Mouse (Mus musculus) embryonic facial prominence, embryonic 12.5 days (tissue): Measurements from ENCODE around the gene Ddr1. TPM values are rescaled to one million over a fixed set of nuclear protein-coding genes. Genes with fewer than 3 reads are reported as not detected.
A peak's percentile ranks its signal among the peaks of the same experiment; 100 is the strongest.

Experiments
- ATAC-seq: fragments of 200-750 bp; cut with Nextera tagmentation; 2 replicates; pipeline ENCODE4 v1.8.0; 2017; ENCODE audit not compliant: insufficient number of reproducible peaks, insufficient read depth, low FRiP score, low TSS enrichment
- H3K27ac ChIP-seq: fragments of 300-500 bp; sonication (generic); 2 replicates; pipeline ENCODE4 v1.5.1; 2016; ENCODE audit warnings: mild to moderate bottlenecking
- H3K27me3 ChIP-seq: fragments of 300-500 bp; sonication (generic); 2 replicates; pipeline ENCODE4 v1.6.1; 2016; ENCODE audit warnings: mild to moderate bottlenecking, moderate library complexity
- H3K36me3 ChIP-seq: fragments of 300-500 bp; sonication (generic); 2 replicates; pipeline ENCODE4 v1.6.1; 2016; ENCODE audit warnings: mild to moderate bottlenecking
- H3K4me1 ChIP-seq: fragments of 300-500 bp; sonication (generic); 2 replicates; pipeline ENCODE4 v1.6.1; 2016
- H3K4me2 ChIP-seq: fragments of 300-500 bp; sonication (generic); replicated peaks from 2 replicates; pipeline ENCODE4 v1.6.1; 2016; ENCODE audit warnings: mild to moderate bottlenecking, moderate library complexity
- H3K4me3 ChIP-seq: fragments of 300-500 bp; sonication (generic); 2 replicates; pipeline ENCODE4 v1.5.1; 2016; ENCODE audit warnings: mild to moderate bottlenecking
- H3K9ac ChIP-seq: fragments of 300-500 bp; sonication (generic); 2 replicates; pipeline ENCODE4 v1.6.1; 2016; ENCODE audit warnings: mild to moderate bottlenecking, moderate library complexity
- H3K9me3 ChIP-seq: fragments of 300-500 bp; sonication (generic); 2 replicates; pipeline ENCODE4 v1.6.1; 2016; ENCODE audit warnings: mild to moderate bottlenecking, moderate library complexity
- WGBS: fragments of 180-500 bp; shearing (Covaris S2); methylation state at CpG from one replicate; pipeline ENCODE4 v1.1.7; 2016; 5-methylcytosine and 5-hydroxymethylcytosine counted together
- polyA plus RNA-seq: library from polyadenylated mRNA; unstranded; fragments of >200 nt; fragmentation: Nextera tagmentation; extraction: Ambion mirVana; gene quantifications from 2 replicates; pipeline ENCODE4 v1.2.1, GENCODE M21; 2016

Ddr1 gene
- polyA plus RNA-seq, 1 experiment from 2014 or later = 62.6 TPM

- Histone ChIP-seq H3K4me2 (peak overlapping the region; percentile 64), H3K4me1 (peaks cover 69% of the 10 kb centered on the region), H3K36me3 (peaks cover 4% of the 10 kb centered on the region; the same call in 1 of the 2 replicates), H3K9ac (peak overlapping the region; percentile 72), H3K4me3 (peak overlapping the region; percentile 56), H3K27ac (peak overlapping the region; percentile 87), H3K27me3 (peaks cover 14% of the 10 kb centered on the region), H3K9me3 (0 out of 2 replicates have a peak, but pooled peaks cover 1% of the 10 kb centered on the region)
- peak; percentile 70 for ATAC-seq
- WGBS = under 1% methylated on average over 49 of the region's 66 CpGs
Measured at GRCm38 (mm10) chr17:35700371-35700961, 4.0 kb downstream of the Ddr1 start.

- H3K4me1 ChIP-seq = peaks cover 66% of the 10 kb centered on the region
- H3K36me3 ChIP-seq = peaks cover 7% of the 10 kb centered on the region; the same call in 1 of the 2 replicates
- H3K9me3 ChIP-seq = 0 out of 2 replicates have a peak, but pooled peaks cover 3% of the 10 kb centered on the region
- H3K27ac ChIP-seq = peak overlapping the region; percentile 87
- ATAC-seq = no peak
- H3K4me3 ChIP-seq = peak overlapping the region; percentile 56
- WGBS = 2% methylated on average over 19 of the region's 19 CpGs
- H3K27me3 ChIP-seq = peaks cover 14% of the 10 kb centered on the region
- H3K4me2 ChIP-seq = peak overlapping the region; percentile 64
- H3K9ac ChIP-seq = peak overlapping the region; percentile 72
Measured at GRCm38 (mm10) chr17:35699919-35700318, 4.5 kb downstream of the Ddr1 start.

- H3K4me2 ChIP-seq = peak overlapping the region; percentile 59
- H3K36me3 ChIP-seq = peaks cover 11% of the 10 kb centered on the region
- H3K27me3 ChIP-seq = peaks cover 14% of the 10 kb centered on the region
- ATAC-seq = no peak
- WGBS = 38% methylated on average over 5 of the region's 5 CpGs
- H3K9me3 ChIP-seq = 0 out of 2 replicates have a peak, but pooled peaks cover 3% of the 10 kb centered on the region
- peak overlapping the region; percentile 47 for H3K9ac ChIP-seq
- peak overlapping the region; percentile 86 for H3K27ac ChIP-seq
- peaks cover 54% of the 10 kb centered on the region for H3K4me1 ChIP-seq
- peak overlapping the region; percentile 33 for H3K4me3 ChIP-seq
Measured at GRCm38 (mm10) chr17:35698501-35698883, 5.9 kb downstream of the Ddr1 start.

GRCm38 (mm10) chr17:35697759-35698500 is 6.5 kb downstream of the Ddr1 start:
- H3K36me3 ChIP-seq = peaks cover 17% of the 10 kb centered on the region
- H3K4me3 ChIP-seq = peak overlapping the region; percentile 33
- H3K27me3 ChIP-seq = peaks cover 14% of the 10 kb centered on the region
- ATAC-seq = peak; percentile 24
- H3K9me3 ChIP-seq = 0 out of 2 replicates have a peak, but pooled peaks cover 3% of the 10 kb centered on the region
- H3K9ac ChIP-seq = peak overlapping the region; percentile 47
- 2% methylated on average over 14 of the region's 16 CpGs for WGBS
- peaks cover 51% of the 10 kb centered on the region for H3K4me1 ChIP-seq
- H3K27ac ChIP-seq = peak overlapping the region; percentile 86
- H3K4me2 ChIP-seq = peak overlapping the region; percentile 59

GRCm38 (mm10) chr17:35697429-35697758 is 7.0 kb downstream of the Ddr1 start:
- WGBS = 18% methylated on average over 1 of the region's 1 CpGs
- peak; percentile 43 for ATAC-seq
- 0 out of 2 replicates have a peak, but pooled peaks cover 3% of the 10 kb centered on the region for H3K9me3 ChIP-seq
- peak overlapping the region; percentile 86 for H3K27ac ChIP-seq
- peak overlapping the region; percentile 33 for H3K4me3 ChIP-seq
- peaks cover 14% of the 10 kb centered on the region for H3K27me3 ChIP-seq
- H3K9ac ChIP-seq = peak overlapping the region; percentile 47
- H3K4me2 ChIP-seq = peak overlapping the region; percentile 59
- peaks cover 22% of the 10 kb centered on the region for H3K36me3 ChIP-seq
- H3K4me1 ChIP-seq = peaks cover 46% of the 10 kb centered on the region

- WGBS = 53% methylated on average over 6 of the region's 6 CpGs
- Histone ChIP-seq H3K4me3 (peak overlapping the region; percentile 33; the same call in 1 of the 2 replicates), H3K9ac (0 out of 2 replicates have a peak overlapping the region, but pooled peaks have one; percentile 47), H3K4me1 (peaks cover 39% of the 10 kb centered on the region), H3K9me3 (0 out of 2 replicates have a peak, but pooled peaks cover 3% of the 10 kb centered on the region), H3K4me2 (peak overlapping the region; percentile 59), H3K36me3 (peaks cover 26% of the 10 kb centered on the region), H3K27ac (0 out of 2 replicates have a peak overlapping the region, but pooled peaks have one; percentile 86), H3K27me3 (peaks cover 14% of the 10 kb centered on the region)
- no peak for ATAC-seq
Measured at GRCm38 (mm10) chr17:35696691-35697090, 7.7 kb downstream of the Ddr1 start.

- no peak overlapping the region for H3K27ac ChIP-seq
- WGBS = 94% methylated on average over 2 of the region's 2 CpGs
- H3K4me3 ChIP-seq = no peak overlapping the region
- H3K4me2 ChIP-seq = no peak overlapping the region
- peaks cover 9% of the 10 kb centered on the region for H3K27me3 ChIP-seq
- 0 out of 2 replicates have a peak, but pooled peaks cover 3% of the 10 kb centered on the region for H3K9me3 ChIP-seq
- no peak overlapping the region for H3K9ac ChIP-seq
- peaks cover 33% of the 10 kb centered on the region for H3K4me1 ChIP-seq
- H3K36me3 ChIP-seq = peaks cover 40% of the 10 kb centered on the region
- ATAC-seq = no peak
Measured at GRCm38 (mm10) chr17:35695289-35695688, 9.1 kb downstream of the Ddr1 start.

- no peak overlapping the region for H3K4me2 ChIP-seq
- peaks cover 53% of the 10 kb centered on the region for H3K36me3 ChIP-seq
- peaks cover 5% of the 10 kb centered on the region for H3K27me3 ChIP-seq
- H3K4me1 ChIP-seq = peaks cover 21% of the 10 kb centered on the region
- 0 out of 2 replicates have a peak, but pooled peaks cover 3% of the 10 kb centered on the region for H3K9me3 ChIP-seq
- no peak for ATAC-seq
- no peak overlapping the region for H3K4me3 ChIP-seq
- no peak overlapping the region for H3K27ac ChIP-seq
- H3K9ac ChIP-seq = no peak overlapping the region
- WGBS = 92% methylated on average over 5 of the region's 5 CpGs
Measured at GRCm38 (mm10) chr17:35693906-35694305, 10.5 kb downstream of the Ddr1 start.

GRCm38 (mm10) chr17:35692368-35692767 is 12.1 kb downstream of the Ddr1 start:
- no peak for ATAC-seq
- peaks cover 68% of the 10 kb centered on the region for H3K36me3 ChIP-seq

GRCm38 (mm10) chr17:35691811-35692210 is 12.6 kb downstream of the Ddr1 start:
- ATAC-seq = no peak

More at GRCm38 (mm10) chr17:35692368-35692767, 12.1 kb downstream of the Ddr1 start:
- Histone ChIP-seq H3K4me1 (peaks cover 9% of the 10 kb centered on the region), H3K9ac (no peak overlapping the region), H3K27ac (no peak overlapping the region), H3K4me3 (no peak overlapping the region), H3K9me3 (0 out of 2 replicates have a peak, but pooled peaks cover 3% of the 10 kb centered on the region), H3K27me3 (peaks cover under 1% of the 10 kb centered on the region; the same call in 1 of the 2 replicates), H3K4me2 (no peak overlapping the region)
- WGBS = 78% methylated on average over 4 of the region's 4 CpGs

GRCm38 (mm10) chr17:35689936-35690645 is 14.3 kb downstream of the Ddr1 start:
- no peak for ATAC-seq
- Histone ChIP-seq H3K9ac (no peak overlapping the region), H3K4me3 (no peak overlapping the region), H3K36me3 (peaks cover 84% of the 10 kb centered on the region), H3K27ac (no peak overlapping the region), H3K4me1 (no peaks in the 10 kb centered on the region), H3K9me3 (no peaks in the 10 kb centered on the region), H3K4me2 (no peak overlapping the region), H3K27me3 (0 out of 2 replicates have a peak, but pooled peaks cover 4% of the 10 kb centered on the region)
- 90% methylated on average over 18 of the region's 18 CpGs for whole genome bisulfite sequencing

More at GRCm38 (mm10) chr17:35691811-35692210, 12.6 kb downstream of the Ddr1 start:
- Histone ChIP-seq H3K27ac (no peak overlapping the region), H3K9ac (no peak overlapping the region), H3K36me3 (peaks cover 74% of the 10 kb centered on the region), H3K4me1 (peaks cover 3% of the 10 kb centered on the region), H3K27me3 (no peaks in the 10 kb centered on the region), H3K4me3 (no peak overlapping the region), H3K4me2 (no peak overlapping the region), H3K9me3 (0 out of 2 replicates have a peak, but pooled peaks cover 3% of the 10 kb centered on the region)
- 82% methylated on average over 4 of the region's 4 CpGs for WGBS
